Comparison of ENCODE assay signal across 26 mouse cellular contexts in the genomic region with DNA sequence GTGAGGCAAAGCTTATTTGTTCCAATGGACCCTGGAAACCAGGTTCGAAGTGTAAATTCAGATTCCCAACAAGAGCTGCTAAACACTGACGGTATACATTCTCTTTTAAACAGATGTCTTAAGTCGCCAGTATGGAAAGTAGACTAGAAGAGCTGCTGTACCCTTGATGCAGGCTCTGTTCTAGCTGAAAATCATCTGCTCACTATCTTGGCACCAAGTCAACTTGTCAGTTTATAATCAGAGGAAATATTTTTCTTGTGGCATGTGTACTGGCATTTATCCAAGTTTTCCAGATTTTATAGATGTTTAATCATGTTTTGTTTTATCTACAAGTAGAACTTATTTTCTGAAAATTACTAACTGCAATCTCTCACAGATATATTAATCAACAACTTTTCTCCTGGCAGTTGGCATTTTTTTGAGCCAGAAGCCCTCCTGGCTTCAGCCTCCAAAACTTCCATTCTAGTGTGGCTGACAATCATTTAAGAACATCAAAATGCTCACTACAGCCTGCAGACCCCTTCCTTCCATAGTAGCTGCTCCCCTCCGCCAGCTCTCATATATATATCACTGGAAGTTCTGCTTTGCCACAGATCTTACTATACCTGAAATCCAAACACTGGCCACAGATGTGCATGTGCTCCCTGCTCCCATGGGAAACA.
DNase-seq lines count a peak whose midpoint lies in the region; ATAC-seq and TF ChIP-seq lines count a peak whose summit lies in the region.
"Had no signal": no experiment of that assay in that cellular context is flagged by ENCODE, and none has a peak within 500 bp of the region (broad histone marks: within the 10 kb centered on the region; RNA-seq: fewer than 3 reads in every experiment).

No protein-coding gene starts in this region.

- no peaks in the 10 kb centered on the region for H3K9me3 ChIP-seq in embryonic facial prominence, embryonic 14.5 days (ENCODE audit: control insufficient read depth, low read length)
- H3K9me3 ChIP-seq in embryonic facial prominence, embryonic 10.5 days = no peaks in the 10 kb centered on the region
- no peaks in the 10 kb centered on the region for H3K9me3 ChIP-seq in forebrain, embryonic 15.5 days
- H3K9me3 ChIP-seq in forebrain, embryonic 10.5 days = no peaks in the 10 kb centered on the region
- no peaks in the 10 kb centered on the region for H3K9me3 ChIP-seq in limb, embryonic 14.5 days (ENCODE audit: control insufficient read depth, low read length)
- H3K9me3 ChIP-seq in limb, embryonic 10.5 days (replicated peaks) = no peaks in the 10 kb centered on the region
- no peaks in the 10 kb centered on the region for H3K9me3 ChIP-seq in forebrain, embryonic 16.5 days (ENCODE audit: control insufficient read depth, low read length)
- H3K9me3 ChIP-seq: embryonic facial prominence, embryonic 13.5 days; heart, embryonic 10.5 days; heart, embryonic 13.5 days; hindbrain, embryonic 12.5 days; hindbrain, embryonic 15.5 days; intestine, embryonic 15.5 days had no signal

- no peak overlapping the region for H3K27ac ChIP-seq in embryonic facial prominence, embryonic 14.5 days (replicated peaks; ENCODE audit: low read depth, low read length)
- no peak overlapping the region for H3K27ac ChIP-seq in embryonic facial prominence, embryonic 10.5 days (replicated peaks)
- H3K27ac ChIP-seq in forebrain, embryonic 15.5 days (replicated peaks) = peak overlapping the region; percentile 25; the same call in 1 of the 2 replicates
- no peak overlapping the region for H3K27ac ChIP-seq in forebrain, embryonic 10.5 days
- no peak overlapping the region for H3K27ac ChIP-seq in limb, embryonic 14.5 days (replicated peaks; ENCODE audit: low read depth, low read length)
- no peak overlapping the region for H3K27ac ChIP-seq in limb, embryonic 10.5 days
- no peak overlapping the region for H3K27ac ChIP-seq in forebrain, embryonic 16.5 days (ENCODE audit: low read length)
- H3K27ac ChIP-seq: embryonic facial prominence, embryonic 13.5 days; heart, adult 2 months; heart, embryonic 10.5 days; heart, embryonic 13.5 days; hindbrain, embryonic 12.5 days; hindbrain, embryonic 15.5 days; intestine, embryonic 15.5 days had no signal

- 67% methylated on average over 4 of the region's 4 CpGs for WGBS in embryonic facial prominence, embryonic 14.5 days
- 91% methylated on average over 4 of the region's 4 CpGs for WGBS in embryonic facial prominence, embryonic 10.5 days
- WGBS in forebrain, embryonic 15.5 days = 69% methylated on average over 4 of the region's 4 CpGs
- WGBS in forebrain, embryonic 10.5 days = 88% methylated on average over 4 of the region's 4 CpGs
- 70% methylated on average over 4 of the region's 4 CpGs for WGBS in limb, embryonic 14.5 days
- 92% methylated on average over 4 of the region's 4 CpGs for WGBS in limb, embryonic 10.5 days
- 64% methylated on average over 4 of the region's 4 CpGs for WGBS in forebrain, embryonic 16.5 days

- no peak overlapping the region for H3K4me2 ChIP-seq in embryonic facial prominence, embryonic 14.5 days (ENCODE audit: low read depth, low read length)
- no peak overlapping the region for H3K4me2 ChIP-seq in forebrain, embryonic 15.5 days (replicated peaks)
- H3K4me2 ChIP-seq in limb, embryonic 14.5 days (replicated peaks; ENCODE audit: low read depth, low read length, severe bottlenecking) = no peak overlapping the region
- no peak overlapping the region for H3K4me2 ChIP-seq in forebrain, embryonic 16.5 days (ENCODE audit: low read length)
- H3K4me2 ChIP-seq: embryonic facial prominence, embryonic 13.5 days; heart, embryonic 13.5 days; hindbrain, embryonic 12.5 days; hindbrain, embryonic 15.5 days; intestine, embryonic 15.5 days had no signal

- no peak for TF ChIP-seq POLR2A in limb, embryonic 14.5 days (IDR thresholded peaks at IDR 0.05; ENCODE audit: borderline replicate concordance, extremely low read depth, insufficient read depth, insufficient read length)

- no peak overlapping the region for H3K9ac ChIP-seq in embryonic facial prominence, embryonic 14.5 days (ENCODE audit: low read depth, low read length)
- H3K9ac ChIP-seq in forebrain, embryonic 15.5 days (replicated peaks) = no peak overlapping the region
- no peak overlapping the region for H3K9ac ChIP-seq in limb, embryonic 14.5 days (ENCODE audit: low read depth, low read length, severe bottlenecking)
- H3K9ac ChIP-seq in forebrain, embryonic 16.5 days (replicated peaks; ENCODE audit: low read depth, low read length) = no peak overlapping the region
- H3K9ac ChIP-seq: embryonic facial prominence, embryonic 13.5 days; heart, embryonic 13.5 days; hindbrain, embryonic 12.5 days; hindbrain, embryonic 15.5 days; intestine, embryonic 15.5 days had no signal

- no peak for ATAC-seq in embryonic facial prominence, embryonic 14.5 days (ENCODE audit: low read depth)
- ATAC-seq in forebrain, embryonic 15.5 days (replicated peaks) = no peak; the same call in 1 of the 2 replicates
- no peak for ATAC-seq in limb, embryonic 14.5 days (ENCODE audit: low FRiP score, low read depth)
- ATAC-seq in forebrain, embryonic 16.5 days = peak; percentile 76
- ATAC-seq: intestine, embryonic 15.5 days; Patski had no signal

- no peaks in the 10 kb centered on the region for H3K36me3 ChIP-seq in embryonic facial prominence, embryonic 14.5 days (ENCODE audit: control insufficient read depth, insufficient read depth, low read length)
- H3K36me3 ChIP-seq in embryonic facial prominence, embryonic 10.5 days (replicated peaks) = no peaks in the 10 kb centered on the region
- no peaks in the 10 kb centered on the region for H3K36me3 ChIP-seq in forebrain, embryonic 15.5 days
- H3K36me3 ChIP-seq in forebrain, embryonic 10.5 days (replicated peaks) = no peaks in the 10 kb centered on the region
- no peaks in the 10 kb centered on the region for H3K36me3 ChIP-seq in limb, embryonic 14.5 days (ENCODE audit: control insufficient read depth, insufficient read depth, low read length)
- no peaks in the 10 kb centered on the region for H3K36me3 ChIP-seq in limb, embryonic 10.5 days
- H3K36me3 ChIP-seq in forebrain, embryonic 16.5 days (ENCODE audit: control insufficient read depth, insufficient read depth) = no peaks in the 10 kb centered on the region
- H3K36me3 ChIP-seq: embryonic facial prominence, embryonic 13.5 days; heart, embryonic 10.5 days; heart, embryonic 13.5 days; hindbrain, embryonic 12.5 days; hindbrain, embryonic 15.5 days; intestine, embryonic 15.5 days had no signal

- no peaks in the 10 kb centered on the region for H3K27me3 ChIP-seq in embryonic facial prominence, embryonic 14.5 days (replicated peaks; ENCODE audit: control insufficient read depth, insufficient read depth, low read length)
- H3K27me3 ChIP-seq in embryonic facial prominence, embryonic 10.5 days (replicated peaks; ENCODE audit: low read depth, poor library complexity, severe bottlenecking) = no peaks in the 10 kb centered on the region
- H3K27me3 ChIP-seq in forebrain, embryonic 15.5 days = no peaks in the 10 kb centered on the region
- H3K27me3 ChIP-seq in forebrain, embryonic 10.5 days (ENCODE audit: poor library complexity, severe bottlenecking) = no peaks in the 10 kb centered on the region
- H3K27me3 ChIP-seq in limb, embryonic 14.5 days (ENCODE audit: control insufficient read depth, insufficient read depth, low read length) = no peaks in the 10 kb centered on the region
- no peaks in the 10 kb centered on the region for H3K27me3 ChIP-seq in limb, embryonic 10.5 days (ENCODE audit: low read depth, poor library complexity, severe bottlenecking)
- no peaks in the 10 kb centered on the region for H3K27me3 ChIP-seq in forebrain, embryonic 16.5 days (replicated peaks; ENCODE audit: control insufficient read depth, insufficient read depth, low read length)
- H3K27me3 ChIP-seq: embryonic facial prominence, embryonic 13.5 days; heart, embryonic 13.5 days; hindbrain, embryonic 12.5 days; hindbrain, embryonic 15.5 days; intestine, embryonic 15.5 days had no signal

- peak; percentile 30 for DNase-seq in embryonic facial prominence, embryonic 14.5 days (ENCODE audit: low spot score)
- no peak for DNase-seq in embryonic facial prominence, embryonic 10.5 days (ENCODE audit: low spot score)
- DNase-seq in forebrain, embryonic 10.5 days (ENCODE audit: extremely low spot score, low spot score) = no peak
- DNase-seq in limb, embryonic 14.5 days (ENCODE audit: low spot score) = peak; percentile 17
- DNase-seq in limb, embryonic 10.5 days (ENCODE audit: low spot score) = no peak
- no peak for DNase-seq in heart, adult 18-20 months
- DNase-seq: adrenal gland, postnatal 10 days; adrenal gland, postnatal 36 days; cerebellum, adult 11 months; cerebellum, adult 2 months; cerebellum, adult 9-11 months; cerebellum, postnatal 25 days; gastrocnemius, postnatal 25 days; heart, adult 2 months; heart, postnatal 14 days; heart, postnatal 4 days; kidney, adult 11 months had no signal

- no peak overlapping the region for H3K4me3 ChIP-seq in embryonic facial prominence, embryonic 14.5 days (ENCODE audit: low read depth, low read length)
- no peak overlapping the region for H3K4me3 ChIP-seq in embryonic facial prominence, embryonic 10.5 days
- no peak overlapping the region for H3K4me3 ChIP-seq in forebrain, embryonic 15.5 days
- no peak overlapping the region for H3K4me3 ChIP-seq in forebrain, embryonic 10.5 days
- no peak overlapping the region for H3K4me3 ChIP-seq in limb, embryonic 14.5 days (replicated peaks; ENCODE audit: low read length)
- H3K4me3 ChIP-seq in limb, embryonic 10.5 days = no peak overlapping the region
- no peak overlapping the region for H3K4me3 ChIP-seq in forebrain, embryonic 16.5 days (replicated peaks; ENCODE audit: low read length)
- H3K4me3 ChIP-seq: embryonic facial prominence, embryonic 13.5 days; heart, adult 2 months; heart, embryonic 10.5 days; heart, embryonic 13.5 days; hindbrain, embryonic 12.5 days; hindbrain, embryonic 15.5 days; intestine, embryonic 15.5 days had no signal

- H3K4me1 ChIP-seq in embryonic facial prominence, embryonic 14.5 days (ENCODE audit: control insufficient read depth, insufficient read depth, low read length) = no peaks in the 10 kb centered on the region
- H3K4me1 ChIP-seq in embryonic facial prominence, embryonic 10.5 days = no peaks in the 10 kb centered on the region
- no peaks in the 10 kb centered on the region for H3K4me1 ChIP-seq in forebrain, embryonic 15.5 days
- no peaks in the 10 kb centered on the region for H3K4me1 ChIP-seq in forebrain, embryonic 10.5 days
- H3K4me1 ChIP-seq in limb, embryonic 14.5 days (ENCODE audit: control insufficient read depth, insufficient read depth, low read length) = no peaks in the 10 kb centered on the region
- no peaks in the 10 kb centered on the region for H3K4me1 ChIP-seq in limb, embryonic 10.5 days
- no peaks in the 10 kb centered on the region for H3K4me1 ChIP-seq in forebrain, embryonic 16.5 days (replicated peaks; ENCODE audit: control insufficient read depth, insufficient read depth, low read length)
- H3K4me1 ChIP-seq: heart, embryonic 10.5 days; hindbrain, embryonic 12.5 days; intestine, embryonic 15.5 days had no signal

Comparison
In these comparisons a context has a peak if more than half of its experiments do, and no peak if none do; other contexts are left out.
1. DNase-seq: peak in embryonic facial prominence, embryonic 14.5 days (single experiment) and limb, embryonic 14.5 days (single experiment); none in embryonic facial prominence, embryonic 10.5 days (single experiment), forebrain, embryonic 10.5 days (single experiment), limb, embryonic 10.5 days (single experiment) and heart, adult 18-20 months (0 of 2).